Mouse (Mus musculus) Patski (cell line): ENCODE results near the gene Lamb2. TPM values are rescaled to one million over a fixed set of nuclear protein-coding genes. Genes with fewer than 3 reads are reported as not detected.

Source experiments
- ATAC-seq: fragments of 100-300 bp; one replicate; pipeline ENCODE4 v1.8.0; 2021
- CTCF ChIA-PET: fragments of 350-600 bp; sonication (Branson Sonifier 250); formaldehyde crosslinking; loops from one replicate; lab custom pipeline; 2022; ENCODE audit warnings: inconsistent platforms; lab: Charles Lee
- POLR2A ChIA-PET: fragments of 350-600 bp; sonication (Branson Sonifier 250); formaldehyde crosslinking; loops from one replicate; lab custom pipeline; 2022; ENCODE audit warnings: antibody characterized with exemption, inconsistent platforms; lab: Charles Lee
- DNase-seq: peaks from one replicate; pipeline ENCODE4 v3.0.0-alpha.2; 2011; ENCODE audit warnings: low read depth, low spot score
- H3K27me3 ChIP-seq: fragments of 371-371 bp; one replicate; pipeline ENCODE4 v1.5.1; 2021
- CTCF ChIP-seq: fragments of 100-300 bp; IDR thresholded peaks from one replicate; pipeline ENCODE4 v1.5.1; 2021
- in situ Hi-C: fragments of 300-500 bp; cut with MboI; formaldehyde crosslinking; loops from 3 replicates; pipeline ENCODE4 v1.11.1; 2018; ENCODE audit warnings: low pct_unique_long_range_greater_than_20kb, mixed read lengths
- polyA plus RNA-seq: library from polyadenylated mRNA; unstranded; gene quantifications from one replicate; pipeline ENCODE4 v1.2.3, GENCODE M21; 2021

Lamb2 gene
- 131 TPM for polyA plus RNA-seq

GRCm38 (mm10) chr9:108479721-108480351 lies at the start of gene Lamb2:
Gene Lamb2 (plus strand): TSS chr9:108479736.
- no peaks in the 10 kb centered on the region for H3K27me3 ChIP-seq
- peak; percentile 59 for DNase-seq
- in situ Hi-C loops: no loop called here
- ATAC-seq: peak; percentile 73
- no peak for TF ChIP-seq CTCF
- ChIA-PET CTCF (interaction anchor here (0.8 to 1.0 kb wide), 2 partner anchors 12 to 20 kb away, joined by 3 read pairs; no protein-coding TSS in a partner anchor), POLR2A (interaction anchor here (1.1 to 4.1 kb wide), 4 partner anchors 11 to 31 kb away, joined by 3 to 30 read pairs (median 6); partner anchors contain the start of gene Usp19)

- no peak for TF ChIP-seq CTCF
- POLR2A ChIA-PET: no interaction called here
- in situ Hi-C loops: no loop called here
- ATAC-seq (no peak), DNase-seq (no peak)
- H3K27me3 ChIP-seq: peaks cover 32% of the 10 kb centered on the region
- CTCF ChIA-PET: no interaction called here
Observed at GRCm38 (mm10) chr9:108431431-108432067, 48.0 kb upstream of the Lamb2 start.

GRCm38 (mm10) chr9:108436182-108436581 lies 43.4 kb upstream of the Lamb2 start, which contains the start of gene BC048562:
Gene BC048562 (plus strand): TSS chr9:108436482.
- ATAC-seq: no peak
- ChIA-PET POLR2A (interaction anchor here (1.1 kb wide), 2 partner anchors 26 to 58 kb away, joined by 3 to 4 read pairs; no protein-coding TSS in a partner anchor), CTCF (interaction anchor here (1.0 to 1.6 kb wide), 3 partner anchors 16 to 87 kb away, joined by 3 to 5 read pairs (median 4); no protein-coding TSS in a partner anchor)
- no peak for TF ChIP-seq CTCF
- in situ Hi-C loops: no loop called here
- no peak for DNase-seq
- peaks cover 14% of the 10 kb centered on the region for H3K27me3 ChIP-seq

GRCm38 (mm10) chr9:108439176-108439575 lies 40.4 kb upstream of the Lamb2 start:
- ChIA-PET CTCF (no interaction called here), POLR2A (no interaction called here)
- TF ChIP-seq CTCF: no peak
- in situ Hi-C loops: no loop called here
- H3K27me3 ChIP-seq: peaks cover 14% of the 10 kb centered on the region
- ATAC-seq: no peak
- DNase-seq: no peak

GRCm38 (mm10) chr9:108440485-108440884 lies 39.1 kb upstream of the Lamb2 start:
- CTCF ChIA-PET: no interaction called here
- ATAC-seq (no peak), DNase-seq (no peak)
- in situ Hi-C loops: no loop called here
- peaks cover 5% of the 10 kb centered on the region for H3K27me3 ChIP-seq
- POLR2A ChIA-PET: no interaction called here
- no peak for TF ChIP-seq CTCF

GRCm38 (mm10) chr9:108441236-108441919 lies 38.2 kb upstream of the Lamb2 start:
- H3K27me3 ChIP-seq: no peaks in the 10 kb centered on the region
- in situ Hi-C loops: no loop called here
- CTCF ChIA-PET: no interaction called here
- POLR2A ChIA-PET: no interaction called here
- DNase-seq (no peak), ATAC-seq (no peak)
- TF ChIP-seq CTCF: no peak

GRCm38 (mm10) chr9:108445125-108445524 lies 34.4 kb upstream of the Lamb2 start:
- H3K27me3 ChIP-seq: no peaks in the 10 kb centered on the region
- ChIA-PET POLR2A (no interaction called here), CTCF (no interaction called here)
- no peak for TF ChIP-seq CTCF
- in situ Hi-C loops: no loop called here
- DNase-seq: no peak
- no peak for ATAC-seq

GRCm38 (mm10) chr9:108449860-108450259 lies 29.7 kb upstream of the Lamb2 start:
- POLR2A ChIA-PET: interaction anchor here (0.7 to 1.3 kb wide), 2 partner anchors 12 to 444 kb away, joined by 4 to 7 read pairs; partner anchors contain the start of gene Klhdc8b
- no peaks in the 10 kb centered on the region for H3K27me3 ChIP-seq
- no peak for ATAC-seq
- CTCF ChIA-PET: interaction anchor here (1.1 to 1.7 kb wide), 4 partner anchors 12 to 48 kb away, joined by 3 read pairs; partner anchors contain the start of gene Klhdc8b
- in situ Hi-C loops: no loop called here
- TF ChIP-seq CTCF: no peak
- DNase-seq: no peak

- CTCF ChIA-PET: interaction anchor here (1.1 to 1.7 kb wide), 4 partner anchors 11 to 48 kb away, joined by 3 read pairs; partner anchors contain the start of gene Klhdc8b
- POLR2A ChIA-PET: interaction anchor here (0.7 kb wide), 1 partner anchor 445 kb away, joined by 7 read pairs; no protein-coding TSS in a partner anchor
- DNase-seq (no peak), ATAC-seq (no peak)
- TF ChIP-seq CTCF: no peak
- in situ Hi-C loops: no loop called here
- no peaks in the 10 kb centered on the region for H3K27me3 ChIP-seq
Observed at GRCm38 (mm10) chr9:108450292-108451169, 29.0 kb upstream of the Lamb2 start.

- ATAC-seq: no peak
- no peak for TF ChIP-seq CTCF
- in situ Hi-C loops: no loop called here
- POLR2A ChIA-PET: no interaction called here
- DNase-seq: no peak
- CTCF ChIA-PET: interaction anchor here (1.4 kb wide), 1 partner anchor 11 kb away, joined by 3 read pairs; the partner anchor contains the start of gene Klhdc8b
- H3K27me3 ChIP-seq: no peaks in the 10 kb centered on the region
Observed at GRCm38 (mm10) chr9:108451170-108451493, 28.4 kb upstream of the Lamb2 start.
